Mouse (Mus musculus): Measurements from ENCODE around the gene Tfcp2. TPM values are rescaled to one million over a fixed set of nuclear protein-coding genes. Genes with fewer than 3 reads are reported as not detected.

Gene Tfcp2
- total and polyA plus RNA-seq, 3 experiments = 20.4 to 21.5 TPM; not detected in 1

GRCm38 (mm10) chr15:100461646-100462045 lies 90.2 kb downstream of the Tfcp2 start:
- Histone ChIP-seq H3K36me3 (ENCODE audit: control insufficient read depth in 1 of 2, insufficient read depth in 2 of 2, low read length in 2 of 2) (peaks cover 0 to 2% of the 10 kb centered on the region in 2 experiments; a peak in 1 of 4 replicates), H3K9me3 (replicated peaks; ENCODE audit: insufficient read depth, low read length) (no peaks in the 10 kb centered on the region), H3K27me3 (ENCODE audit: control insufficient read depth in 1 of 2, insufficient read depth in 2 of 2, low read length in 2 of 2) (no peaks in the 10 kb centered on the region), H3K79me2 (ENCODE audit: control insufficient read depth, insufficient read depth, low read length, poor library complexity) (no peaks in the 10 kb centered on the region), H3K4me3 (ENCODE audit: control insufficient read depth in 1 of 2, insufficient read depth in 1 of 2, low read depth in 2 of 2, low read length in 2 of 2) (peak overlapping the region; percentile 38 to 58; a peak in 2 of 4 replicates), H3K9ac (ENCODE audit: control insufficient read depth, low read depth, low read length, poor library complexity, severe bottlenecking) (no peak overlapping the region), H3K4me1 (ENCODE audit: control insufficient read depth in 1 of 2, insufficient read depth in 2 of 2, low read length in 2 of 2) (peaks cover 0 to 13% of the 10 kb centered on the region in 2 experiments), H3K27ac (ENCODE audit: control insufficient read depth, low read depth, low read length) (no peak overlapping the region)
- TF ChIP-seq ZNF384 (IDR thresholded peaks at IDR 0.05; ENCODE audit: low read depth, low read length) (peak; percentile 63; the same call in 1 of the 2 replicates), RCOR1 (IDR thresholded peaks at IDR 0.05; ENCODE audit: low read depth, low read length) (no peak)
- DNase-seq (ENCODE audit: low read depth, low spot score) = peak; percentile 62

GRCm38 (mm10) chr15:100460942-100461341 lies 90.9 kb downstream of the Tfcp2 start:
- H3K4me3 ChIP-seq (ENCODE audit: control insufficient read depth in 1 of 2, insufficient read depth in 1 of 2, low read depth in 2 of 2, low read length in 2 of 2) = peak overlapping the region; percentile 58 to 95

GRCm38 (mm10) chr15:100458055-100458454 lies 93.8 kb downstream of the Tfcp2 start:
- Histone ChIP-seq H3K9me3 (replicated peaks; ENCODE audit: insufficient read depth, low read length) (no peaks in the 10 kb centered on the region), H3K36me3 (ENCODE audit: control insufficient read depth in 1 of 2, insufficient read depth in 2 of 2, low read length in 2 of 2) (peaks cover 0 to 2% of the 10 kb centered on the region in 2 experiments; a peak in 1 of 4 replicates), H3K79me2 (ENCODE audit: control insufficient read depth, insufficient read depth, low read length, poor library complexity) (no peaks in the 10 kb centered on the region), H3K27ac (ENCODE audit: control insufficient read depth, low read depth, low read length) (no peak overlapping the region), H3K4me3 (ENCODE audit: control insufficient read depth in 1 of 2, insufficient read depth in 1 of 2, low read depth in 2 of 2, low read length in 2 of 2) (peak overlapping the region; percentile 60), H3K27me3 (ENCODE audit: control insufficient read depth in 1 of 2, insufficient read depth in 2 of 2, low read length in 2 of 2) (no peaks in the 10 kb centered on the region), H3K4me1 (ENCODE audit: control insufficient read depth in 1 of 2, insufficient read depth in 2 of 2, low read length in 2 of 2) (peaks cover 0 to 13% of the 10 kb centered on the region in 2 experiments), H3K9ac (ENCODE audit: control insufficient read depth, low read depth, low read length, poor library complexity, severe bottlenecking) (peak overlapping the region; percentile 40)
- peak; percentile 98 for DNase-seq (ENCODE audit: low read depth, low spot score)
- no peak for TF ChIP-seq MAFK (IDR thresholded peaks at IDR 0.05; ENCODE audit: borderline replicate concordance, low read depth, low read length)
- no peak for TF ChIP-seq USF1 (IDR thresholded peaks at IDR 0.05; ENCODE audit: low read depth, low read length)
- TF ChIP-seq BHLHE40 (IDR thresholded peaks at IDR 0.05; ENCODE audit: borderline replicate concordance, low read depth, low read length) = no peak
- TF ChIP-seq TAL1 (IDR thresholded peaks at IDR 0.05; ENCODE audit: low read length) = no peak
- peak; percentile 92 for TF ChIP-seq SMC3 (IDR thresholded peaks at IDR 0.05; ENCODE audit: low read depth, low read length)
- TF ChIP-seq POLR2AphosphoS2 (IDR thresholded peaks at IDR 0.05; ENCODE audit: low read length) = no peak
- peak; percentile 94 for TF ChIP-seq ZC3H11A (IDR thresholded peaks at IDR 0.05; ENCODE audit: low read depth, low read length)
- no peak for TF ChIP-seq MAX (IDR thresholded peaks at IDR 0.05; ENCODE audit: low read length)
- no peak for TF ChIP-seq ELF1 (IDR thresholded peaks at IDR 0.05; ENCODE audit: low read depth, low read length)
- no peak for TF ChIP-seq TCF12 (IDR thresholded peaks at IDR 0.05; ENCODE audit: low read depth, low read length)
- TF ChIP-seq E2F4 (IDR thresholded peaks at IDR 0.05; ENCODE audit: borderline replicate concordance, low read depth, low read length) = no peak
- TF ChIP-seq ZKSCAN1 (IDR thresholded peaks at IDR 0.05; ENCODE audit: low read depth, low read length) = no peak
- TF ChIP-seq NRF1 (IDR thresholded peaks at IDR 0.05; ENCODE audit: insufficient read depth, low read depth, low read length, poor library complexity, severe bottlenecking) = no peak
- TF ChIP-seq HCFC1 (IDR thresholded peaks at IDR 0.05; ENCODE audit: low read depth, low read length) = peak; percentile 23; the same call in 1 of the 2 replicates
- no peak for TF ChIP-seq POLR2AphosphoS5 (IDR thresholded peaks at IDR 0.05; ENCODE audit: borderline replicate concordance, low read depth, low read length)
- 0 out of 2 replicates have a peak, but pooled peaks have one; percentile 16 for TF ChIP-seq NELFE (IDR thresholded peaks at IDR 0.05; ENCODE audit: low read depth, low read length)

More at GRCm38 (mm10) chr15:100460942-100461341, 90.9 kb downstream of the Tfcp2 start:
- Histone ChIP-seq H3K36me3 (ENCODE audit: control insufficient read depth in 1 of 2, insufficient read depth in 2 of 2, low read length in 2 of 2) (peaks cover 0 to 2% of the 10 kb centered on the region in 2 experiments; a peak in 1 of 4 replicates), H3K9me3 (replicated peaks; ENCODE audit: insufficient read depth, low read length) (no peaks in the 10 kb centered on the region), H3K27me3 (ENCODE audit: control insufficient read depth in 1 of 2, insufficient read depth in 2 of 2, low read length in 2 of 2) (no peaks in the 10 kb centered on the region), H3K9ac (ENCODE audit: control insufficient read depth, low read depth, low read length, poor library complexity, severe bottlenecking) (peak overlapping the region; percentile 60), H3K27ac (ENCODE audit: control insufficient read depth, low read depth, low read length) (peak overlapping the region; percentile 42), H3K79me2 (ENCODE audit: control insufficient read depth, insufficient read depth, low read length, poor library complexity) (no peaks in the 10 kb centered on the region), H3K4me1 (ENCODE audit: control insufficient read depth in 1 of 2, insufficient read depth in 2 of 2, low read length in 2 of 2) (peaks cover 0 to 13% of the 10 kb centered on the region in 2 experiments)
- TF ChIP-seq ZMIZ1 (IDR thresholded peaks at IDR 0.05; ENCODE audit: low read depth, low read length) (0 out of 2 replicates have a peak, but pooled peaks have one; percentile 39), NELFE (IDR thresholded peaks at IDR 0.05; ENCODE audit: low read depth, low read length) (peak; percentile 64), SMC3 (IDR thresholded peaks at IDR 0.05; ENCODE audit: low read depth, low read length) (peak; percentile 15; the same call in 1 of the 2 replicates), MXI1 (IDR thresholded peaks at IDR 0.05; ENCODE audit: low read depth, low read length) (peak; percentile 27; the same call in 1 of the 2 replicates), POLR2AphosphoS2 (IDR thresholded peaks at IDR 0.05; ENCODE audit: low read length) (peak; percentile 65; the same call in 1 of the 2 replicates), ETS1 (IDR thresholded peaks at IDR 0.05; ENCODE audit: low read depth, low read length) (peak; percentile 43; the same call in 1 of the 2 replicates), MAZ (IDR thresholded peaks at IDR 0.05; ENCODE audit: low read depth, low read length) (peak; percentile 30; the same call in 1 of the 2 replicates), SIN3A (IDR thresholded peaks at IDR 0.05; ENCODE audit: low read length) (peak; percentile 61; the same call in 1 of the 2 replicates), JUND (IDR thresholded peaks at IDR 0.05; ENCODE audit: low read depth, low read length) (0 out of 2 replicates have a peak, but pooled peaks have one; percentile 12), E2F4 (IDR thresholded peaks at IDR 0.05; ENCODE audit: borderline replicate concordance, low read depth, low read length) (no peak), BHLHE40 (IDR thresholded peaks at IDR 0.05; ENCODE audit: borderline replicate concordance, low read depth, low read length) (no peak), RAD21 (IDR thresholded peaks at IDR 0.05; ENCODE audit: low read depth, low read length) (no peak; the same call in 1 of the 2 replicates), ELF1 (IDR thresholded peaks at IDR 0.05; ENCODE audit: low read depth, low read length) (0 out of 2 replicates have a peak, but pooled peaks have one; percentile 16), POLR2A (IDR thresholded peaks at IDR 0.05; ENCODE audit: control insufficient read depth in 1 of 2, insufficient read depth in 1 of 2, low read depth in 1 of 2, low read length in 2 of 2, poor library complexity in 1 of 2) (peak in 1 of 2 experiments; percentile 71; a peak in 2 of 4 replicates), TCF12 (IDR thresholded peaks at IDR 0.05; ENCODE audit: low read depth, low read length) (peak; percentile 43; the same call in 1 of the 2 replicates), TBP (IDR thresholded peaks at IDR 0.05; ENCODE audit: low read depth, low read length) (peak; percentile 63), GABPA (IDR thresholded peaks at IDR 0.05; ENCODE audit: low read depth, low read length) (0 out of 2 replicates have a peak, but pooled peaks have one; percentile 5), ZNF384 (IDR thresholded peaks at IDR 0.05; ENCODE audit: low read depth, low read length) (no peak)
- DNase-seq (ENCODE audit: low read depth, low spot score) = peak; percentile 95
